Mouse (Mus musculus) urinary bladder, postnatal 14 days (tissue): ENCODE results near the gene Hist1h4m.
A peak's percentile ranks its signal among the peaks of the same experiment; 100 is the strongest.
"Not testable (repeated sequence)": the region's sequence is repeated elsewhere in the genome, so short reads cannot be mapped to it uniquely, and the experiment has no call there.

Experiments
- DNase-seq: peaks from one replicate; pipeline ENCODE4 v3.0.0; 2021; ENCODE audit warnings: low spot score

Gene Hist1h4m

GRCm38 (mm10) chr13:21811074-21811473, 472 bp upstream of the Hist1h4m start:
- DNase-seq: not testable (repeated sequence)

GRCm38 (mm10) chr13:21812092-21812491, 546 bp downstream of the Hist1h4m start:
- not testable (repeated sequence) for DNase-seq

- DNase-seq: not testable (repeated sequence)
Measured at GRCm38 (mm10) chr13:21820082-21820890, 8.7 kb downstream of the Hist1h4m start.

- no peak for DNase-seq
Measured at GRCm38 (mm10) chr13:21828511-21828910, 17.0 kb downstream of the Hist1h4m start.

- DNase-seq: no peak
Measured at GRCm38 (mm10) chr13:21830344-21830743, 18.8 kb downstream of the Hist1h4m start.

- peak; percentile 15 for DNase-seq
Measured at GRCm38 (mm10) chr13:21831418-21832394, 20.2 kb downstream of the Hist1h4m start, which contains the start of gene Hist1h4n. Hist1h4n (minus strand) TSS chr13:21832196.

- not testable (repeated sequence) for DNase-seq
Measured at GRCm38 (mm10) chr13:21833461-21833860, 21.9 kb downstream of the Hist1h4m start, which contains the start of the genes Hist1h2ap and Hist1h2br. Hist1h2ap (minus strand) TSS chr13:21833507. Hist1h2br (plus strand) TSS chr13:21833743.

- DNase-seq: not testable (repeated sequence)
Measured at GRCm38 (mm10) chr13:21840508-21840907, 29.0 kb downstream of the Hist1h4m start.

GRCm38 (mm10) chr13:21846356-21846755, 34.8 kb downstream of the Hist1h4m start:
- not testable (repeated sequence) for DNase-seq

- no peak for DNase-seq
Measured at GRCm38 (mm10) chr13:21847883-21848282, 36.3 kb downstream of the Hist1h4m start.

- DNase-seq: not testable (repeated sequence)
Measured at GRCm38 (mm10) chr13:21850696-21851095, 39.1 kb downstream of the Hist1h4m start.

GRCm38 (mm10) chr13:21852215-21852945, 40.8 kb downstream of the Hist1h4m start:
- no peak for DNase-seq

- DNase-seq: peak; percentile 58
Measured at GRCm38 (mm10) chr13:21855146-21855545, 43.6 kb downstream of the Hist1h4m start.

- DNase-seq: peak; percentile 22
Measured at GRCm38 (mm10) chr13:21855698-21856162, 44.2 kb downstream of the Hist1h4m start.

- DNase-seq: no peak
Measured at GRCm38 (mm10) chr13:21861608-21862007, 50.1 kb downstream of the Hist1h4m start.
